Mouse (Mus musculus): ENCODE results near the gene Aldh1a1. TPM values are rescaled to one million over a fixed set of nuclear protein-coding genes. Genes with fewer than 3 reads are reported as not detected.

Gene Aldh1a1
- not detected in 2 replicates for polyA plus RNA-seq (2012; ENCODE audit: insufficient read depth, low replicate concordance)

DNA sequence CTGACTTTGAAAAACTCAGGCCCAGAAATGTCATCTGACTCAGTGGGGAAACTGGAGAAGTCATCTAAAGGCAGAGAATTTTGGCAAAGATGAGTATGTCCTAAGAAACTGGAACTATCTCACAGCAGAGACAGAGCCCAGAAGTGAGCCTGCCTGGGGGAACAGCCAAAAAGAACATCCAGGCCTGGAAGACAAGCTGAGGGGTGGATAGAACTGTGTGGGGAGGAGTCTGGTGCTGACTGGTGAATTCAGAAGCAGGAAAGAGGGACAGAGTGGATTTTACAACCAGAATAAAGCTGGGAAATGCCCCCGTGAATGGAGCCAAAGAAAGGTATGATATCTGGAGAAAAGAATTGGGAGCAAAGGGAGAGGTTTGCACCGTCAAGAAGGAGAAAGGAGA is at the start of gene Aldh1a1:
Aldh1a1 (plus strand) TSS at position 225 of the 400 bp plus-strand sequence.
- H3K9me3 ChIP-seq, result no peaks in the 10 kb centered on the region
- H3K36me3 ChIP-seq (replicated peaks; ENCODE audit: low read length), result no peaks in the 10 kb centered on the region
- no peaks in the 10 kb centered on the region for H3K27me3 ChIP-seq (replicated peaks)
- no peaks in the 10 kb centered on the region for H3K4me1 ChIP-seq
- TF ChIP-seq GATA1 (IDR thresholded peaks at IDR 0.05; ENCODE audit: borderline replicate concordance, low read length) (no peak), FLI1 (IDR thresholded peaks at IDR 0.05; ENCODE audit: low read length) (no peak)
- no peak within 1 kb of the TSS for H3K4me3 ChIP-seq (replicated peaks)

DNA sequence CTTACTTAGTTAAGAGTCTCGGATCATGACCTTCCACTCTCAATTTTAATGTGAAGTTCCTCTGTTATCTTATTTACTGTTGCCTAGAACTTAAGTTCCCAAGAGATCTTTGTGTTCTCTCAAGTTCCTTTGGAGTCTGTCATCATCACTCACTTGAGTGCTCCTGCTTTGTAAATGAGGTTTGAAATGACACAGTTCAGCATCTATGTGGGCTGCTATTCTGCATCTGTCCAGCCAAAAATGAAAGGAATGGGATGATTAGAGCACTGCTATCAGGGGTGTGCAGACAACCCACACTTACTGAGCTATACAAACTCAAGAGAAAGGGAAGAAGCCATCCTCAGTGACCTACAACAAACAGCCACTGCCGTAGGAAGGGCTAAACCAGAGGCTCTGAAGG is 44.7 kb upstream of the Aldh1a1 start:
- H3K4me3 ChIP-seq (replicated peaks), result no peak overlapping the region
- H3K4me1 ChIP-seq, result peaks cover 3% of the 10 kb centered on the region; the same call in 1 of the 2 replicates
- no peaks in the 10 kb centered on the region for H3K27me3 ChIP-seq (replicated peaks)
- H3K9me3 ChIP-seq, result no peaks in the 10 kb centered on the region
- no peaks in the 10 kb centered on the region for H3K36me3 ChIP-seq (replicated peaks; ENCODE audit: low read length)
- no peak for TF ChIP-seq FLI1 (IDR thresholded peaks at IDR 0.05; ENCODE audit: low read length)
- no peak for TF ChIP-seq GATA1 (IDR thresholded peaks at IDR 0.05; ENCODE audit: borderline replicate concordance, low read length)

DNA sequence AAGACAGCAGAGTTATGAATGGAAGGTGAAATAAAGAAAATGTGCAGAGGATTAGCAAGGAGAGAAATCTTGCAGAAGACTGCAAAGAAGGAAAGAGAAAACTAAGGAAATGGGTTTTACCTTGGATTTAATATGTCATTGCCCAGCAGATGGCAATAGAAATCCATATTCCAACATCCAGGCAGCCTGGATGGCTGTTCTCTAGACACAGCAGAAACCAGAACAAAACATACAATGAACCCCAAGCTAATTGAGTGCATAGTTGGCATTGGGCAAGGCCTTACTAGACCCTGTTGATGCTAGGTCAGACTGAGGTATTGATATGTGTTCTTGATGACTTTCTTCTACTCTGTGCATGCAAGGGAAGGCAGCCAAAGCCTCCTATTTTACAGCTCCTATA is 43.0 kb upstream of the Aldh1a1 start:
- TF ChIP-seq FLI1 (IDR thresholded peaks at IDR 0.05; ENCODE audit: low read length) (no peak), GATA1 (IDR thresholded peaks at IDR 0.05; ENCODE audit: borderline replicate concordance, low read length) (no peak)
- H3K9me3 ChIP-seq, result no peaks in the 10 kb centered on the region
- H3K36me3 ChIP-seq (replicated peaks; ENCODE audit: low read length), result no peaks in the 10 kb centered on the region
- H3K4me3 ChIP-seq (replicated peaks), result no peak overlapping the region
- peaks cover 3% of the 10 kb centered on the region; the same call in 1 of the 2 replicates for H3K4me1 ChIP-seq
- H3K27me3 ChIP-seq (replicated peaks), result no peaks in the 10 kb centered on the region

DNA sequence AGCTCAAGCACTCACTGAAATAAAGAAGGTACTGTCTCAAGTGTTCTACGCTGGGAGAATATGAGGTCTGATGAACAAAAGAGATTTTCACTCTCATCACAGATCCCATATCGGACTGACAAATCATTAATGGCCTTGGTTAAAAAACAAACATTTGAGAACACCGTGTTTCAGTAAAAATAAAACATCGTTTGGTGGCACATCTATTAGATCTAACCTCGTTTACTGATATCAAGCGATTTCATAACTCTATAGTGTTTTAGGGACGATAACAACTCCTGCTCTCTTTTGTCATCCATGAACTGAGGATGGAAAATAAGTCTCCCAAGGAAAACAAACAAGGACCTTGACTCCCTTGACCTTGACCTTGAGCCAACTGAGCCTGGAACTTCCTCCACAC is 41.5 kb upstream of the Aldh1a1 start:
- H3K4me3 ChIP-seq (replicated peaks), result no peak overlapping the region
- no peaks in the 10 kb centered on the region for H3K36me3 ChIP-seq (replicated peaks; ENCODE audit: low read length)
- H3K27me3 ChIP-seq (replicated peaks), result no peaks in the 10 kb centered on the region
- TF ChIP-seq FLI1 (IDR thresholded peaks at IDR 0.05; ENCODE audit: low read length) (no peak), GATA1 (IDR thresholded peaks at IDR 0.05; ENCODE audit: borderline replicate concordance, low read length) (no peak)
- H3K4me1 ChIP-seq, result peaks cover 3% of the 10 kb centered on the region; the same call in 1 of the 2 replicates
- no peaks in the 10 kb centered on the region for H3K9me3 ChIP-seq

DNA sequence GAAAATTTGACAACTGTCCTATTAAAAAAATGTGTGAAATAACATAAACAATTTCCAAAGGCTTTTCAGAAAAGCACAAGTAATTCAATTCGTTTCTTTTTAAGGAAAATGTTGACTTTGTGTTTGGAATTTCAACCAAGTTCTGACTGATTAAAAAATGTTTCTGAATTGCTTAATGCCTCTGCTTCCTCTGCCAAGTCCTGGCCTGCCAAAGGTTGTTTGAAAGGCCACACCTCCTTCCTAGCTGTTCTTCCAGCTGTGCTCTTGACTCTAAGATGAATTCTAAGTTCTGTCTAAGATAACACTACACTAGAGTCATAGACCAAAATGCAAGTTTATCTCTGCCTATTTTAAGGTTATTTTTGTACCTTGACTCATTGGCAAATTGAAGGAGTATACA is 8.0 kb upstream of the Aldh1a1 start:
- no peaks in the 10 kb centered on the region for H3K27me3 ChIP-seq (replicated peaks)
- no peak overlapping the region for H3K4me3 ChIP-seq (replicated peaks)
- no peaks in the 10 kb centered on the region for H3K9me3 ChIP-seq
- TF ChIP-seq GATA1 (IDR thresholded peaks at IDR 0.05; ENCODE audit: borderline replicate concordance, low read length) (no peak), FLI1 (IDR thresholded peaks at IDR 0.05; ENCODE audit: low read length) (no peak)
- H3K36me3 ChIP-seq (replicated peaks; ENCODE audit: low read length), result no peaks in the 10 kb centered on the region
- no peaks in the 10 kb centered on the region for H3K4me1 ChIP-seq

DNA sequence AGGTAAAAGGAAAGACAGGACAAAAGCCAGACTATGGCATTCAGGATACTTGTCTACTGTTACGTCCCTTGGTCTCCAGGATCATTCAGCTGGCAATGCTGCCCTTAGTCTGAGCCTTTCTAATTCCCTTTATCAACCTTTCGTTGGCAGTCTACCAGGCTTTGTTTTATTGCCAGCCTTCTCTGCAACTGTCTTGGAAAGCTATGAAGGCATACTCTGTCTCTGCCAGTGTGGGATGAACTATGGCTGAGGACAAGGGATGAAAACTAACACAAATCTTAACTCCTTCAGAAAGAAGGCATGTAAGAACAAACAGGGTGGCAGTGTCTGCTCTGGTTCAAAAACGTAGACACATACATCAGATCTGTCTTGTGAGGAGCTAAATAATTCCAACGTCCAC is 565 bp upstream of the Aldh1a1 start:
- H3K9me3 ChIP-seq, result no peaks in the 10 kb centered on the region
- TF ChIP-seq FLI1 (IDR thresholded peaks at IDR 0.05; ENCODE audit: low read length) (no peak), GATA1 (IDR thresholded peaks at IDR 0.05; ENCODE audit: borderline replicate concordance, low read length) (no peak)

DNA sequence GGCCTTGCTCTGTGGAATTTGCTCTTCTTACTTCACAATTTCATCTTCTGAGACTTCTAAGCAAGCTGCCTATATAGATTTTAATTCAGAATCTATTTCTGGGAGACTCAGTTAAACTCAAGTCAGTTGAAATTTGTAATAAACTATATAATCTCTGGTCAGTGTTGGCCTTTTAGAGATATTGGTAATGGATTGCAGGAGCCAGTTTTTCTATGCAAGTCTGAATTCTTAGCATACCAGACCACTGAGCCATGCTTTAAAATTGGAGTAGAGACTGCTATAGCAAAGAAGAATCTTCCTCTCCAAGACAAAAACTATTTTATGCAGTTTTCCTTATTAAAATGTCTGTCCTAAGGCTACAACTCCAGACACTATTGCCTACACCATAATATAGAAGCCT is 4.0 kb downstream of the Aldh1a1 start:
- H3K9me3 ChIP-seq, result no peaks in the 10 kb centered on the region
- no peaks in the 10 kb centered on the region for H3K27me3 ChIP-seq (replicated peaks)
- H3K36me3 ChIP-seq (replicated peaks; ENCODE audit: low read length), result no peaks in the 10 kb centered on the region
- H3K4me3 ChIP-seq (replicated peaks), result no peak overlapping the region
- H3K4me1 ChIP-seq, result no peaks in the 10 kb centered on the region
- TF ChIP-seq GATA1 (IDR thresholded peaks at IDR 0.05; ENCODE audit: borderline replicate concordance, low read length) (no peak), FLI1 (IDR thresholded peaks at IDR 0.05; ENCODE audit: low read length) (no peak)

More for the DNA sequence above, 565 bp upstream of the Aldh1a1 start:
- Histone ChIP-seq H3K27me3 (replicated peaks) (no peaks in the 10 kb centered on the region), H3K36me3 (replicated peaks; ENCODE audit: low read length) (no peaks in the 10 kb centered on the region), H3K4me3 (replicated peaks) (no peak overlapping the region), H3K4me1 (no peaks in the 10 kb centered on the region)

DNA sequence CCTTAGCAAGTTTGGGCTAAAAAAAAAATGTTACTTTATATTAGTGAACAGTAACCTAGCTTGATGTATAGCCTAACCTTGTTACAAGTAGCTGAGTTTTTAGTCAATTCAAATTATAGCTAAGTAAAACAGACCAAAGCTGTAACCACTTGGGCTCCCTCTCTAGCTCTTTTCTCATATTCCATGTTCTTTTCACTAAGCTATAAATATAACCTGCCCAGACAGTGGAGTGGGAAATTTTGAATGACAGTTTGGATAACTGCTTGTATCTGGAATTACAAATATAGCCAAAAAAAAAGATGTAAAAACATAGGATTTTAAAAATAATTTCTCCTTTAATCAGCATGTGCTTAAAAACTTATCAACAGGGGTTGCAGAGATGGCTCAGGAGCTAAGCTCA is 12.8 kb downstream of the Aldh1a1 start:
- Histone ChIP-seq H3K4me3 (replicated peaks) (no peak overlapping the region), H3K27me3 (replicated peaks) (no peaks in the 10 kb centered on the region), H3K36me3 (replicated peaks; ENCODE audit: low read length) (no peaks in the 10 kb centered on the region), H3K9me3 (no peaks in the 10 kb centered on the region), H3K4me1 (peaks cover 13% of the 10 kb centered on the region)
- TF ChIP-seq GATA1 (IDR thresholded peaks at IDR 0.05; ENCODE audit: borderline replicate concordance, low read length), result no peak
- no peak for TF ChIP-seq FLI1 (IDR thresholded peaks at IDR 0.05; ENCODE audit: low read length)

DNA sequence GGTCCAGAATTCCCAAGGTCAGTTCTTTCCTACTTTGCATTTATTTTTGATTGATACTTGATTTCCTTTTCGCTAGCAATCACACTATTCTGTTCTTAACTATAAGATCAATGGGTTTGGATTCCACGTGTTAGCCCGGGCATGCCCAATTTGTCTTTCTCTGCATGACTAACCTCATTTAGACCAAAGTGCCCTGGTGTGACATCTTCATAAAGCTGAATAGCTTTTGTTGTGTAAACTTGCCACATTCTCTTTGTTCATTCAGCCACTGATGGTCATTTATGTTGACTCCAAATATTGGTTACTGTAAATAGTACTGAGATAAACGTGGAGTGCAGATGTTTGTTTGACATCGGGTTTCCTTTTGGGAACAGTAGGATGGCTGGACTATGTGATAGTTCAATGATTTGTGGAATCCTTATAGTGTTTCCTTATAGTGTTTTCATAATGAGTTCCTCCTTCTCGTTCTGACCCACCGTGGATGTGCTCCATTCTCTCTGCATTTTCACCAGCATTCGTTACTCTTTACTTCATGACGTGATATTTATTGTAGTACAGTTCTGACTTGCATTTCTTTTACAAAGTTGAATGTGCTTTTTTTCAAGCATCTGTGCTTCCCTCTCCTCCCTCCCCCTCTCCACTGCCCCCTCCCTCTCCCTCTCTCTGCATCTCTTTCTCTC is 14.6 kb downstream of the Aldh1a1 start:
- H3K36me3 ChIP-seq (replicated peaks; ENCODE audit: low read length), result no peaks in the 10 kb centered on the region
- no peak for TF ChIP-seq FLI1 (IDR thresholded peaks at IDR 0.05; ENCODE audit: low read length)
- no peak for TF ChIP-seq GATA1 (IDR thresholded peaks at IDR 0.05; ENCODE audit: borderline replicate concordance, low read length)
- no peaks in the 10 kb centered on the region for H3K9me3 ChIP-seq
- H3K27me3 ChIP-seq (replicated peaks), result no peaks in the 10 kb centered on the region
- no peak overlapping the region for H3K4me3 ChIP-seq (replicated peaks)
- peaks cover 13% of the 10 kb centered on the region for H3K4me1 ChIP-seq

DNA sequence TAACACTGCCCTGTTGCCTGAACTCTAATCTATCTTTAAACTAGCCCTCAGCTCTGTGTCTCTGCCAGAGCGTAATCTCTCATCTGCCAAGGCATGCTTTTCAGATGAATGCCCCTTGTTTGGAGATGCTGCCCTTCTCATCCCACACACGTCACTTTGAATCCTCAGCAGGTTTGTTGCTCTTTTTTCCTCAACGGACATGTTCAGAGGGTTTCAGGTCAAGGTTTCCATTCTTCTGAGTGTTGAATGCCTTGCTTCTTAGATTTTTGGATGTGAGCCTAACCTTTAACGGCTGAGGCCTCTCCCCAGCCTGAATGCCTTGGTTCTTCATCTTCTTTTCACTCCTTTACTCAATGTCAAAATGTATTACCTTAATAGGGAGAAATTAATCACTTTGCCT is 16.1 kb downstream of the Aldh1a1 start:
- Histone ChIP-seq H3K4me3 (replicated peaks) (no peak overlapping the region), H3K9me3 (no peaks in the 10 kb centered on the region), H3K36me3 (replicated peaks; ENCODE audit: low read length) (no peaks in the 10 kb centered on the region), H3K4me1 (peaks cover 10% of the 10 kb centered on the region), H3K27me3 (replicated peaks) (no peaks in the 10 kb centered on the region)
- no peak for TF ChIP-seq FLI1 (IDR thresholded peaks at IDR 0.05; ENCODE audit: low read length)
- no peak for TF ChIP-seq GATA1 (IDR thresholded peaks at IDR 0.05; ENCODE audit: borderline replicate concordance, low read length)
